Mouse (Mus musculus): ENCODE results near the gene Slc2a4.

DNA sequence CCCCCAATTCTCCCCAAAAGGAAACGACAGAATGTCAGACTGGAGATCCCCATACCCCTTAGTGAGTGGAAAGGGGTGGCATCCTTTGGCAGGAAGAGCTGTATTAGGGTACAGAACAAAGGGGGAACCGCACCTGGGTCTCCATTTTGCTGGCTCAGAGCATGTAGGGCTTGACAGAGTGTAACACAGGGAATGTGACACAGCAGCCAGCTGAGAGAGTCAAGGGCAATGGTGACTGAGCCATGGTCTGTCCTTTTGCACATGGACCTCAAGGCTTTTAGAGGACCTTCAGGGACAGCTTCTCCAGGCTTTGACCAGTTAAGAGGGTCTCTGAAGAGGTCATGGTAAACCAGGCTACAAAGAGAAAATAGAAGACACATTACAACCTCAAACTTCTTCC lies 26.9 kb upstream of the Slc2a4 start:
- TF ChIP-seq CTCF (IDR thresholded peaks at IDR 0.05; ENCODE audit: low read depth): no peak
- no peak for TF ChIP-seq EP300 (IDR thresholded peaks at IDR 0.05; ENCODE audit: low read depth)
